Mouse (Mus musculus): ENCODE measurements around the gene Mex3d.

GRCm38 (mm10) chr10:80371983-80372382, 15.5 kb downstream of the Mex3d start:
- TF ChIP-seq POLR2A (IDR thresholded peaks at IDR 0.05; ENCODE audit: borderline replicate concordance, extremely low read depth, insufficient read depth, insufficient read length, poor library complexity, severe bottlenecking) = no peak
- TF ChIP-seq CTCF (IDR thresholded peaks at IDR 0.05; ENCODE audit: borderline replicate concordance, extremely low read depth, insufficient read depth, insufficient read length) = no peak
